Mouse (Mus musculus): Measurements from ENCODE around the gene Cnbp. TPM values are rescaled to one million over a fixed set of nuclear protein-coding genes. Genes with fewer than 3 reads are reported as not detected.

The Cnbp gene
- polyA plus RNA-seq, 1 experiment: 7.3 TPM

- Histone ChIP-seq H3K4me1 (ENCODE audit: control insufficient read depth) (peaks cover 75% of the 10 kb centered on the region), H3K27me3 (ENCODE audit: control insufficient read depth) (no peaks in the 10 kb centered on the region), H3K9me3 (ENCODE audit: control insufficient read depth, low read length) (no peaks in the 10 kb centered on the region), H3K4me3 (replicated peaks) (no peak overlapping the region), H3K36me3 (ENCODE audit: control insufficient read depth) (peaks cover 99% of the 10 kb centered on the region)
- TF ChIP-seq GATA1 (IDR thresholded peaks at IDR 0.05; ENCODE audit: low read length) (no peak), TAL1 (IDR thresholded peaks at IDR 0.05; ENCODE audit: low read length) (no peak)
Measured at GRCm38 (mm10) chr6:87804886-87805285, 46.0 kb downstream of the Cnbp start.

DNA sequence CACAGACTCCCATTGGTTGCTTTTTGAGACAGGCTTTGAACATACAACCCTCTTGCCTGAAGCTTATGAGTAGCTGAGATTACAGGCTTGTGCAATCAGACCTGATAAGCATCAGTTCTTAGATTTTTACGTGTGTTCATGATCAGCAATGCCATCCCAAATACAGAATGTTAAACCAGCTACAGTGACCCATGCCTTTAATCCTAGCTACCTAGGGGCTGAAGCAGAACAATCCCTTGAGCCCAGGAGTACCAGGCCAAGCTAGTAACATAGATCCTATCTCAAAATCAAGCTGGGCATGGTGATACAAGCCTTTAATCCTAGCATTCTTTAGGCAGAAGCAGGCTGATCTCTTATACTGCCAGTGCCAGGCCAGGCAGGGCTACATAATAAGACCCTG, 46.9 kb downstream of the Cnbp start:
- Histone ChIP-seq H3K36me3 (ENCODE audit: control insufficient read depth) (peaks cover 99% of the 10 kb centered on the region), H3K4me1 (ENCODE audit: control insufficient read depth) (peaks cover 75% of the 10 kb centered on the region)
- TF ChIP-seq GATA1 (IDR thresholded peaks at IDR 0.05; ENCODE audit: low read length) (no peak), TAL1 (IDR thresholded peaks at IDR 0.05; ENCODE audit: low read length) (no peak)

GRCm38 (mm10) chr6:87802462-87802861, 48.4 kb downstream of the Cnbp start:
- Histone ChIP-seq H3K4me3 (replicated peaks) (no peak overlapping the region), H3K36me3 (ENCODE audit: control insufficient read depth) (peaks cover 99% of the 10 kb centered on the region), H3K27me3 (ENCODE audit: control insufficient read depth) (no peaks in the 10 kb centered on the region), H3K4me1 (ENCODE audit: control insufficient read depth) (peaks cover 75% of the 10 kb centered on the region), H3K9me3 (ENCODE audit: control insufficient read depth, low read length) (no peaks in the 10 kb centered on the region)
- TF ChIP-seq TAL1 (IDR thresholded peaks at IDR 0.05; ENCODE audit: low read length): no peak
- TF ChIP-seq GATA1 (IDR thresholded peaks at IDR 0.05; ENCODE audit: low read length): no peak

More for the DNA sequence above, 46.9 kb downstream of the Cnbp start:
- Histone ChIP-seq H3K4me3 (replicated peaks) (no peak overlapping the region), H3K9me3 (ENCODE audit: control insufficient read depth, low read length) (no peaks in the 10 kb centered on the region), H3K27me3 (ENCODE audit: control insufficient read depth) (no peaks in the 10 kb centered on the region)

- H3K36me3 ChIP-seq (ENCODE audit: control insufficient read depth): peaks cover 98% of the 10 kb centered on the region
Measured at GRCm38 (mm10) chr6:87799576-87799975, 51.3 kb downstream of the Cnbp start.

GRCm38 (mm10) chr6:87797321-87797720, 53.6 kb downstream of the Cnbp start:
- TF ChIP-seq GATA1 (IDR thresholded peaks at IDR 0.05; ENCODE audit: low read length) (no peak), TAL1 (IDR thresholded peaks at IDR 0.05; ENCODE audit: low read length) (no peak)
- Histone ChIP-seq H3K4me1 (ENCODE audit: control insufficient read depth) (peaks cover 89% of the 10 kb centered on the region), H3K27me3 (ENCODE audit: control insufficient read depth) (no peaks in the 10 kb centered on the region), H3K36me3 (ENCODE audit: control insufficient read depth) (peaks cover 98% of the 10 kb centered on the region), H3K9me3 (ENCODE audit: control insufficient read depth, low read length) (no peaks in the 10 kb centered on the region), H3K4me3 (replicated peaks) (no peak overlapping the region)

More at GRCm38 (mm10) chr6:87799576-87799975, 51.3 kb downstream of the Cnbp start:
- TF ChIP-seq GATA1 (IDR thresholded peaks at IDR 0.05; ENCODE audit: low read length) (peak; percentile 48; the same call in 1 of the 2 replicates), TAL1 (IDR thresholded peaks at IDR 0.05; ENCODE audit: low read length) (no peak)
- no peak overlapping the region for H3K4me3 ChIP-seq (replicated peaks)
- no peaks in the 10 kb centered on the region for H3K27me3 ChIP-seq (ENCODE audit: control insufficient read depth)
- H3K9me3 ChIP-seq (ENCODE audit: control insufficient read depth, low read length): no peaks in the 10 kb centered on the region
- peaks cover 80% of the 10 kb centered on the region for H3K4me1 ChIP-seq (ENCODE audit: control insufficient read depth)

DNA sequence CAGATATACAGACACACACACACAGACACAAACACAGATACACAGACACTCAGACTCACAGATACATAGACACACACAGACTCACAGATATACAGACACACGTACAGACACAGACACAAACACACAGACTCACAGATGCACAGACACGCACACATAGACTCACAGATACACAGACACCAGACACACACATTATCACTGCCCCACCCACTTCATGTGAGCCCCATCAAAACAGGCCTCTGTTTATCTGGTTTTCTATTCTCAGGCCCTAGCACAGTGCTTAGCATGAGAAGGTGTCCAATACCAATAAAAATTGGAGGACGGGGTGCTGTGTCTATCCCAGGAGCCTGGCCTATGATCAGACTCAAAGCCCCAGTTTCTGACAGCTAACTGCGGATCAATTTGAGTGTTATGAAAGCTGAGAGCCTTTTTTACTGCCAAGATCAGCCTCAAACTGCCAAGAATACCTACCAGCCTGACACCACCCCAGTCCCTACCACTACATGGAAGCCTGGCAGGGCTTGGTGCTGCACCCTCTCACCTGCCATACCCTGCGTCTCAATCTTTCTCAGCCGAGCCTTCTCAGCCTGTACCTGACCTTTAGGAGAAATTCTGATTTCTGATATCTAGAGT, 54.5 kb downstream of the Cnbp start:
- Histone ChIP-seq H3K4me1 (ENCODE audit: control insufficient read depth) (peaks cover 95% of the 10 kb centered on the region), H3K4me3 (replicated peaks) (peak overlapping the region; percentile 28), H3K36me3 (ENCODE audit: control insufficient read depth) (peaks cover 99% of the 10 kb centered on the region), H3K27me3 (ENCODE audit: control insufficient read depth) (no peaks in the 10 kb centered on the region), H3K9me3 (ENCODE audit: control insufficient read depth, low read length) (no peaks in the 10 kb centered on the region)
- no peak for TF ChIP-seq GATA1 (IDR thresholded peaks at IDR 0.05; ENCODE audit: low read length)
- no peak for TF ChIP-seq TAL1 (IDR thresholded peaks at IDR 0.05; ENCODE audit: low read length)

- Histone ChIP-seq H3K4me3 (replicated peaks) (no peak overlapping the region), H3K9me3 (ENCODE audit: control insufficient read depth, low read length) (no peaks in the 10 kb centered on the region), H3K36me3 (ENCODE audit: control insufficient read depth) (peaks cover 99% of the 10 kb centered on the region), H3K4me1 (ENCODE audit: control insufficient read depth) (peaks cover 95% of the 10 kb centered on the region), H3K27me3 (ENCODE audit: control insufficient read depth) (no peaks in the 10 kb centered on the region)
- TF ChIP-seq TAL1 (IDR thresholded peaks at IDR 0.05; ENCODE audit: low read length) (no peak), GATA1 (IDR thresholded peaks at IDR 0.05; ENCODE audit: low read length) (no peak)
Measured at GRCm38 (mm10) chr6:87795385-87796150, 55.3 kb downstream of the Cnbp start.

DNA sequence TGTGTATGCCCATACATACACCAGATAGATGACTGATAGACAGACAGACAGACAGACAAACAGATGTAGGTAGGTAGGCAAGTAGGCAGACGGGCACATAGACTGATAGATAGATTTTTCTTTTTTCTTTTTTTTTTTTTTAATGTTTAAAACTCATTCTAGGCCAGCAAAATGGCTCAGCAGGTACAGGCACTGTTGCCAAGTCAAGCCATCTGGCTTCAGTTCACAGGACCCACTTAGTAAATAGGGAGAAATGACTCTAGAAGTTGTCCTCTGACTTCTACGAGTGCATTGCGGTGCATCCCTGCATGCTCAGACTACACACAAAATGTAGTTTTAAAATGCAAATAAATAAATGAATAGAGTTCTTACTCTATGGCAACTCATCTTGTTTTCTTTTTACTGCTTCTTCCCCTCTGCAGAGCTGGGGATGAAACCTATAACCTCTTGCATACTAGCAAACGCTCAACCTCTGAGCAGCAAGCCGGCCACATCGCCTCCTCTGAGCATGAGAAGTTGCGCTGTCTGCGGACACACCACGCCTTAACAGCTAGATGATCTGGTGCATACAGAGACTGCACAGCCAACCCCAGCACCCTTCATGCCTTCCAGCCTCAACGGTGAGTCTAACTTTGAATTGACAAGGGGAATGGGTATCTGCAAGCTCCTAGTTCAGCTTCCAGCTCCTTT, 56.9 kb downstream of the Cnbp start:
- no peak overlapping the region for H3K4me3 ChIP-seq (replicated peaks)
- no peaks in the 10 kb centered on the region for H3K9me3 ChIP-seq (ENCODE audit: control insufficient read depth, low read length)
- TF ChIP-seq GATA1 (IDR thresholded peaks at IDR 0.05; ENCODE audit: low read length): no peak
- no peak for TF ChIP-seq TAL1 (IDR thresholded peaks at IDR 0.05; ENCODE audit: low read length)
- H3K4me1 ChIP-seq (ENCODE audit: control insufficient read depth): peaks cover 95% of the 10 kb centered on the region
- H3K27me3 ChIP-seq (ENCODE audit: control insufficient read depth): no peaks in the 10 kb centered on the region
- peaks cover 99% of the 10 kb centered on the region for H3K36me3 ChIP-seq (ENCODE audit: control insufficient read depth)

Other genes with a start within 250 kb of the Cnbp start
- gene Aplf, start 178.9 kb downstream of the Cnbp start, polyA plus RNA-seq (2012): 1.7 TPM in 2 replicates
- not detected in 2 replicates for gene Efcc1, start 120.2 kb downstream of the Cnbp start, polyA plus RNA-seq (2012)
- gene Gp9, start 73.0 kb downstream of the Cnbp start, polyA plus RNA-seq (2012): 8.1 and 8.8 TPM in 2 replicates
- 22.8 and 70.9 TPM in 2 replicates for gene Rab43, start 38.9 kb downstream of the Cnbp start, polyA plus RNA-seq (2012)
- 1.4 and 1.8 TPM in 2 replicates for gene Gm45140, start 15.3 kb downstream of the Cnbp start, polyA plus RNA-seq (2012)
- gene Isy1, start 12.3 kb downstream of the Cnbp start, polyA plus RNA-seq (2012): 2.4 and 2.6 TPM in 2 replicates
- 0.85 and 1.3 TPM in 2 replicates for gene Copg1, start 36.7 kb upstream of the Cnbp start, polyA plus RNA-seq (2012)
- gene Hmces, start 62.8 kb upstream of the Cnbp start, polyA plus RNA-seq (2012): 1.1 and 1.4 TPM in 2 replicates
- 0.44 and 0.46 TPM in 2 replicates for gene H1fx, start 130.5 kb upstream of the Cnbp start, polyA plus RNA-seq (2012)
- gene Rab7, start 194.2 kb upstream of the Cnbp start, polyA plus RNA-seq (2012): 2.7 and 3.9 TPM in 2 replicates
- 1.2 and 1.4 TPM in 2 replicates for gene Rpn1, start 233.4 kb upstream of the Cnbp start, polyA plus RNA-seq (2012)

Data from erythroblast, embryonic 14.5 days (primary cell).